Mouse (Mus musculus): ENCODE measurements around the gene Rgma.

- TF ChIP-seq EP300 (IDR thresholded peaks at IDR 0.05; ENCODE audit: low read depth) = no peak
- TF ChIP-seq CTCF (IDR thresholded peaks at IDR 0.05; ENCODE audit: low read depth) = no peak
Observed at GRCm38 (mm10) chr7:73388866-73389265, 13.6 kb downstream of the Rgma start.

Data from liver, embryonic 14.5 days (tissue).